Mouse (Mus musculus) 3T3-L1 (cell line): ENCODE results near the gene Synpo2l.
A peak's percentile ranks its signal among the peaks of the same experiment; 100 is the strongest.
"Not testable (repeated sequence)": the region's sequence is repeated elsewhere in the genome, so short reads cannot be mapped to it uniquely, and the experiment has no call there.

Source experiments
- DNase-seq: peaks from one replicate; pipeline ENCODE4 v3.0.0-alpha.2; 2015; ENCODE audit warnings: low read depth, low spot score

The Synpo2l gene

DNA sequence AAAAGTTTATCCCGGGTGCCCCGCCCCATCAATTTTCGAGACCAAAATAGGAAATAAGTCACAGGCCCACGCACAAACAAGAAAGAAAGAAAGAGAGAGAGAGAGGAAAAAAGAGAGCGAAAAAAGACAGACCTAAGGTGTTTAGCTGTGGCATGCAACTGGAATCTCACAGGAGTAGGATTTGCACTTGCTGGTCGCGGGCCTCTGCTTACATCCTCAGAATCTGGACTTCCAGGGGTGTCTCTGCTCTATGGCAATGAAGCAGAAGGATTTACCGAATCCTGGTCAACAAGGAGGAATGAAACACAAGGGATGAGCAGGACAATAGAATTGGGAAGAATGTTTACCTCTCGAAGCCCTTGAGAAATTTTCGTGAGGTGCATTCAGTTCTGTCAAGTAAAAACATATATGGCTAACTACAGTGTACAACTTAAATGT, 26.7 kb downstream of the Synpo2l start:
- peak; percentile 25 for DNase-seq

DNA sequence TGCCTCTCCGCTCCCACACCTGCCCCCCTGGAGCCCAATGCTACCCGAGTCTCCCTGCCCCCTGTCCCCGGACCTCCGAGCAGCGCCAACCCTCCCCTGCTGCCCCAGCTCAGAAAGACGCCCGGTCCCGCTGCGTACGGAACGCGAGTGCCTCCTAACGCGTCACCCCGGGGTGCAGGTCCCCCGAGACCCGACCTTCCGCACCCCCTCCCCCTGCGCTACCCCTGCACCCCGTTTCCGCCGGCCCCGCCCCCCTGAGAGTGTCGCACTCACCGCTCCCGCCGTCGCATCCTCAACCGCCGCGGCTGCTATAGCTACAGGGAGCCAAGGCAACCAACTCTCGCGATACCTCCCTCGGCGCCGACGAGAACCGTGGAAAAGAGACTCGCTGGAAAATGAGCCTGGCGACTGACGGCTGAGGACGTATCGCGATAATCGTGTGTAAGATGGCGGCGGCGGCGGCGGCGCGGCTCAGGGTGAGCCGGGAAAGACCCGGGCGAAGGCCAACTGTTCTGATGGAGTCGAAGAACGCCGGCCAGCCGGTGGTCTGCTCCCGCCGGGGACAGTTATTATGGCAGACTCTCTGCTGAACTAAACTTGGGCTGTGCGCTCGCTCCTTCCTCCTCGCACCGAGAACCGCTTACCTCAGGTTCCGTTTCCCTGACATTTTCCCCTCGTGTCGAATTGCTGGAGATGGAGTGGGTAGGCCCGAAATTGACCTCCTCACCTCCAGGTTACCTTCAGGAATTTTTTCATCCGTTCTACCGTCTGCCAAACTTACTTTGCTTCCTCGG, 27.3 kb downstream of the Synpo2l start, which contains the start of gene Usp54:
Gene Usp54 (minus strand): TSS at position 420 of the 794 bp plus-strand sequence.
- peak; percentile 95 for DNase-seq

DNA sequence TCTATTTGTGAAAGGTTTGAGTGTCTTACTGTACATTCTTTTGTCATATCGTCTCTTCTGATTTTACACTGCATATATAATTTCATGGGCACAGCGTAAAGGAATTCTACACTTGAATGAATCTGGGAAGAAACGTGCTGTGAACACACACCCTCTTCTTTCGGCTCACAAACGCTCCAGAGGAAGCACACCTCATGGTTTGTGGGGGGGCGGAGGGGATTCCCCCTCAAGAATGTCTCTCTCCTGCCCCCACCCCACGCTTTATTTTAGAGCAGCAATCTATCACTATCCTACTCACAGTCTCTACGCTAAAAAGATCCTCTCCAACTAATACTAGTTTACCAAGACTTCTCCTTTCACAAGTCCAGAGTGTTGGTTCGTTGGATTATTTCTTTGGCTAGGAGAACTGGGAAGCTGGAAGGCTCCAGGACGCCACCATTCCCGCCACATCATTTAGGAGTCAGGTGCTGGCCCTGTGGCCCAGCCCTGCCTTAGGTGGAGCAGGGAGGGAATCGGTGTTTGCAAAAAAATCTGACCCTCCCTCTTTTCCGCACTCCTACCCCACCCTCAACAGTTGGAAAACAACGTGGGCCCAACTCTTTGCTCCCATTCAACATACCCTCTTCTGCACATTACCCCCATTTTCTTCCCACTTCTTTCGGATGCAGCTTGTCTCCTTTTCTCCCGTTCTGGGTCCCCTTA, 28.1 kb downstream of the Synpo2l start:
- peak; percentile 10 for DNase-seq

DNA sequence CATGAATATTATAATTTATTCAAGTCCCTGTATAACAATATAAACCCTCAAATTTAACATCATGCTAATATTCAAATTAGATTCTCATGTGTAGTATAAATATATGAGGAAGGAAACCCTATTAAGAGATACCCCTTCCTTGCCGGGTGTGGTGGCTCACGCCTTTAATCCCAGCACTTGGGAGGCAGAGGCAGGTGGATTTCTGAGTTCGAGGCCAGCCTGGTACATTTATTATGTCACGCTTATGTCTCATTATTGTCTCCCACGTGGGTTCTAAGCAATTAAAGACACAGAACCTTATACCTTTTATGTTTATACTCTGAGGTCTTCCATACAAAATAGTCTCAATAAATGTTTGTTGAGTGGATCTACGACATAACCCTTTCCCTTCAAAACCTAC, 29.5 kb downstream of the Synpo2l start:
- no peak for DNase-seq

DNA sequence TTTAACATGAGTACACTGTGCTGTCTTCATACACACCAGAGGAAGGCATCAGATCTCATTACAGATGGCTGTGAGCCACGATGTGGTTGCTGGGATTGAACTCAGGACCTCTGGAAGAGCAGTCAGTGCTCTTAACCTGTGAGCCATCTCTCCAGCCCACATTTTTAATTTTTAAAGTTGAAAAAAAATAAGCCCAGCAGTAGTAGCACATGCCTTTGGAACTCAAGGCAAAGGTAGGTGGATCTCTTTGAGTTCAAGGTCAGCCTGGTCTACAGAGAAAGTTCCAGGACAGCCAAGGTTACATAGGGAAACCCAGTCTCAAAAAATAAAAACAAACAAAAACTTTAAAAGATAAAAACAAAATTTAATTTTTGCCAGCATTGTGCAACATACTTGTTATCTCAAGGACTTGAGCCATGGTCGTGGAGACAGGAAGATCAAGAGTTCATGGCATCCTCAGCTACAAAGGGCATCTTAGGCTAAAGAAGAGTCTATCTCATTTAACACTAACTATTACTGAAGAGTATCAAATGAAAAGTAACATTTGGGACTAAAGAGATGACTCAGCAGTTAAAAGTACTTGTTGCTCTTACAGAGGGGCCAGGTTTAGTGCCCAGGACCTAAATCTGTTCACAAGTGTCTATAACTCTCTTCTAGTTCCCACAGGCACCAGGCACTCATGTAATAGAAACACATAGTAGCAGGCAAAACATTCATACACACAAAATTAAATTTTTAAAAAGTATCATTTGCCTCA, 30.2 kb downstream of the Synpo2l start:
- no peak for DNase-seq

DNA sequence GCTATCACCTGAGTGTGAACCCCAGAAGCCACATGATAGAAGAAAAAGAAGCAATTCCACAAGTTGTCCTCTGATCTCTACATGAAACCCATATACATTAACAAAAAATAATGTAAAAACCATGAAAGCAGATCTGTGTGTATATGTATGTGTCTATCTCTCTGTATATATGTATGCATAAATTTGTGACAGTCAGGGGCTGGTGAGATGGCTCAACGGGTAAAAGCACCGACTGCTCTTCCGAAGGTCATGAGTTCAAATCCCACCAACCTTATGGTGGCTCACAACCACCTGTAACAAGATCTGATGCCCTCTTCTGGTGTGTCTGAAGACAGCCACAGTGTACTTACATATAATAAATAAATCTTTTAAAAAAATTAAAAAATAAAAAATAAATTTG, 31.2 kb downstream of the Synpo2l start:
- not testable (repeated sequence) for DNase-seq

DNA sequence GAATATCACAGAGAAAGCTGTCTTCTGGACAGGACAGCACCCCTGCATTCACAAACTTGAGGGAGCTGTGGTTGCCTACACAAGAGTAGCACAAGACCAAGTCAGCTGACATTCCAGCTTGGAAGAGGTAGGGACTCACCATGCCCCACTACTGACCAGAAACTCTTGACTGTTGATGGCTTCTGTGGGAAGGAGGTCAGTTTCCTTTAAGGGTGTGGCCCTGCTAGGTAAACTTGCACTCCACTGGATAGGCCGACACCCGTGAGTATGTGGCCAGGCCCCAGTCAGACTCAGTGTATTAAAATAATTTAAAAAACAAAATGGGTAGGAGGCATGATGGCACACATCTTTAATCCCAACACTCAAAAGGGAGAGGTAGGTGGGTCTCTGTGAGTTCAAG, 32.6 kb downstream of the Synpo2l start:
- DNase-seq = no peak

DNA sequence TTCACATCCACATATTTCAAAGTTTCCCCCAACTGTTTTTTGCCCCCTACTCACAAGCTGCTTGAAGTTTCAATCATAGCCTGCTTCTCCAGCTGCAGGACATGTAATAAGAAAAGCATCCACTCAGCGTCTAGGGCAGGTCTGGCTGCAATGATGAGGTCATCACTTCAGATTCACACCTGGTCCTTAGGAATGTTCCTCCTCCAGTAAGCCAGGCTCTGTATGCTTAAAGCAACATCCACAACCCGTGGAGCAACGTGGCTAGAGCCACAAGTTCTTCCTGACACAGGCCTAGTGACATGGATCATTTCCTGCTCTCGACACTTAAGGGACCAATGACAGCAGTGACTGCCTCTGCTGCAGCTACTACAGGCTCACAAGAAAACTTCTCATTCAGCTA, 36.9 kb downstream of the Synpo2l start:
- DNase-seq = no peak

DNA sequence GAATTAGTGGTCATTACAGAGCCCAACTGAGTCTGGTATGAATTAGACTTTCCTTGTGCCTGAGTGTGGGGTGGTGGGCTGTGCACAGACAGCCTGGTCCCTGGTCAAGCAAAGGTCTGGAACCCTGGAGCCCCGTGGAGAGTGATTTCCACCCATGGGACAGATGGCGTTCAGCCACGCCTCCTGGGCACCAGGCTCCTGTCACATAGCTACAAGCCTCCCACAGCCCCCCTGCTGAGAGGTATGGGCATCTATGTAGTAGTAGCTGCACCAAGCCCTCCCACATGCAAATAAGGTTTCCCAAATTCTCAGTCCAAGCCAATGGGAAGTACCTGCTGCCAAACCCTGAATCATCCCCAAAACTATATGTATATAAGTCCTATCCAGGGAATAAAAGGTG, 41.2 kb downstream of the Synpo2l start:
- DNase-seq = no peak

DNA sequence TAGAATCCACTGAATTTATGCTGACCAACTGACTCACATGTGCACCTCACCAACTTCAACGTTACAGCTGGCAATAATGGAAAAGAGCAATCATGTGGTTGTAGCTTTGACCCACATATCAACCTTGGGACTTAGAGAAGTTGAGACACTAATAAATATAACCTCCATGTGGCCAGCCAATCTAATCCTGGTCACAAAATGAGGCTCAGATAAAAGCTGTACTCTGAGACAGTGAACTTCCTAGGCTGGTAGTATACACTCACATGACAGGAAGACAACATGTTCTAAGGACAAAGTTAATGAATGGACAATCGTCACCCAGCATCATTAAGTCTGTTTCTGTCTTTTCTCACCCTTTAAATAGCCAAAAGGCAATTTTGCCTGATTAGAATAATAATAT, 41.7 kb downstream of the Synpo2l start:
- no peak for DNase-seq

DNA sequence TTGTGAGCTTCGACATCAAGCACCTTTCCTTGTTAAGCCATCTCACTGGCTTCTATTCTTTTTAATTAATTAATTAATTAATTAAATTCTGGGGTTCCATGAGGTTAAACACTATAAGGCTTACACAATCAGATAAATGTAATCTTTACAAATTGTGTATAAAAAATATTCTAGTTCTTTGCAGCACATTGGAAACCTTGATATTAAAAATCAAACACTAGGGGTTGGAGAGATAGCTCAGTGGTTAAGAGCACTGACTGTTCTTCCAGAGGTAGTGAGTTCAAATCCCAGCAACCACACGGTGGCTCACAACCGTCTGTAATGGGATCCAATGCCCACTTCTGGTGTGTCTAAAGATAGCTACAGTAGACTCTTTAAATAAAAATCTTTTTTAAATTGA, 45.2 kb downstream of the Synpo2l start:
- DNase-seq = no peak

DNA sequence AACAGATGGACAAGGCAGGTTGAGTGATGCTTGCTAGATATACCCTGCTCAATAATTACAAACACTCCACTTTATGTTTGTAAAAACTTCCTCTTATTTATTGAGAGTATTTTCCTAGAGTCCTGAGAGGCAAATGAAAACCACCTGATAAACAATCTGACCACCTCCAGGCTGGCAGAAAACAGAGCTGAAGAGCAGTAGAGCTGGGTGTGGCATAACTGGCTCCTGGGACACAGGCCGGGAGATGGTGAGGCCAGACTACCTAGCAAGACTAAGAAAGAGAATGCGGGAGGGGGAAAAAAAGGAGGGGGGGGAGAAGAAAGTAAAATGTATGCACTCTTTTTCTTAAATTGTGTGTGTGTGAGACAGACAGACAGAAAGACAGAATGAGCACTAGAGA, 45.7 kb downstream of the Synpo2l start:
- DNase-seq = no peak

DNA sequence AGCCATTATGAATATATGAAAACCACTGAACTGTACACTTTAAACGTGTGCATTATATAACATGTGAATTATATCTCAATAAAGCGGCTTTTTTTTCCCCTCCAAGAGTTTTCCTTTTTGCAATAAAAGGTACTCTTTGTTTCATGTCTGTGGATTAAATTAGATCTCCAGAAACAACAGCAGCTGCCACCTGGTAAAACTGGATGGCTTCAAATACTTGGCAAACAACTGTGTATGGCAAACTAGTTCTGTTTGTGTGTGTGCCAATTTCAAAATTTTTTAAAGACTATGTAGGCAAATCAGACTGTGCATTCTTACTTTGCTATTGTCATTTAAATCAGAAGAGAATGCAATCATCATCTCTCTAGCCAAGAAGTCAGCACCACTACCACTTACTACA, 46.3 kb downstream of the Synpo2l start:
- DNase-seq = no peak

DNA sequence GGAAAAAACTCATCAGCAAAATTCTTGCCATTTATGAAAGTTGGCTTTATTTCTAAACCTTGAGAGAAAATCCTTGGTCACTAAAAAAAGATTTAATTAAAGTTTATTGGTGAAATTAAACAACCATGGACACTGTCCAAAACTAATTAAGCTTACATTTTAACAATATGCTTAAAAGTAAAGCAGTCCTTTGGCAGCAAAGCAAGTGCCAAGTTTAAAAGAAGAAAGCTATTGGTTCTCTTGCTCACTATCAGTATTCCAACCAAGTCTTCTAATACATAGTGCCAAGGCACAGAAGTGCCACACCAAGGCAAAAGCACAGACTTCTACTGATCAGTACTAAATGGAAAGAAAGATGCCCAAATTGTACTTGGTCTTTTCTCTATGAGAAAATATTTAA, 49.0 kb downstream of the Synpo2l start:
- no peak for DNase-seq

DNA sequence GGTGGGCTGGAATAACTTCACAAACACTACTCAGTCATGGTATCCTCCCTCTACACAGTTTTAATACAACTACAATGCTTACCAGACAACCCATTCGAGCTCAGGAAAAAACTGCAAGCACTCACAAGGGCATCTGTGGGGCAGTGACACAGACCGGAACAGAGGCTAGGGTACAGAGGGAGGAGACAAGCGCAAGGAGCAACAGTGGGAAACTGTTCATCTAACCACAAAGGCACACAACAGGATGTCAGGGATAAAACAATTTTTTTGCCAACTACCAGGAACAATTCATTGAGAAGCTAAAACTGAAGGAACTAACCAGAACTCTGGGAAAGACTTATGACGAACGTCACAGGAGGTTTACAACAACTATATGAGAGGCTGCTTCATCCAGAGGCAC, 49.9 kb downstream of the Synpo2l start:
- no peak for DNase-seq

DNA sequence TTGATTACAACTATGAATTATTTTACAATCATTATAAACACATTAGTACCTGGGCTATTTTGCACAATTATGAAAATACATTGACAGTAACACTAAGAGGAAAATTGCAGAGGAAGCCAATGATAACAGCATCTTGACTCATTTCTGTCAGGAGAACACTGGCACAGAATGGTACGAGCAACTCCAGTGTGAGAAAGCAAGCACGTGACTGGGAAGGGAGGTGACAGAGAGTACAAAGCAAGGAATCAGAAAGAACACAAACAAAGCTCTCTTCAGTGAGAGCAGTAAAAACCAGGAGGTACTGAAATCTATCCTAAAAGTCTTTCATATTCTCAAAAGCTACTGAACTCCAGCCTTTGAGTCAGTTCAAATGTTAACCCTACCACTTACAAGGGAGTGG, 51.7 kb downstream of the Synpo2l start:
- DNase-seq = peak; percentile 50

DNA sequence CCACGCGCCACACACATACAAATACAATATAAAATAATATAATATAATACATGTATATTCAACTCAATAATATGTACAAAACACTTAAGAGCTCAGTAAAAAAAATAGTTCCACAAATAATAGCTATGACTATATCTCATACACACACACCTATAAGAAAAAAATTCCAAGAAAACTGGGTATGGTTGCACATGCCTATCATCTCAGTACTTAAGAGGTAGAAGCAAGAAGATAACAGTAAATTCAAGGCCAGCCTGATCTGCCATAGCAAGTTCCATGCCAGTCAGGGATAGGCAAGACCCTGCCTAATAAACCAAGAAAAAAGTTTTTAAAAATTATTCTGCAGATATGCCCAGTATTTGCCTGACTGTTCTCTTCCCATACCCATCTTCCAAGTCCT, 53.1 kb downstream of the Synpo2l start:
- no peak for DNase-seq

DNA sequence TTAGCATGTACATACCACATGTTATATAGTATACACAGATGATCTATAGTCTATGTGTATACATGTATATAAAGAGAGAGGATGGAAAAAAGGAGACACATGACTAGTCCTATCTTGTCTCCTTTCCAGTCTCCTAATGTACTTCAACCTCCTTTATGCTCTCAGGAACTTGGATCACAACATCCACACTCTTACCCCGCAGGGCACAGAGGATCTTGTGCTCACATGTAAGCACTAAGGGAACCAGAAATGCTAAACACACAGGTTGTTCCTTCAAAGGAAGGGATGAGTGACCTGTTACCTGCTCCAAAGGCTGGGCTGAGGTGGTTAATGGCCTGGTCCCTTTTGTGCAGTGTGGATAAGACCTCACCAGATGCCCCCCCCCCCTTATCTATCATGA, 55.3 kb downstream of the Synpo2l start:
- no peak for DNase-seq

DNA sequence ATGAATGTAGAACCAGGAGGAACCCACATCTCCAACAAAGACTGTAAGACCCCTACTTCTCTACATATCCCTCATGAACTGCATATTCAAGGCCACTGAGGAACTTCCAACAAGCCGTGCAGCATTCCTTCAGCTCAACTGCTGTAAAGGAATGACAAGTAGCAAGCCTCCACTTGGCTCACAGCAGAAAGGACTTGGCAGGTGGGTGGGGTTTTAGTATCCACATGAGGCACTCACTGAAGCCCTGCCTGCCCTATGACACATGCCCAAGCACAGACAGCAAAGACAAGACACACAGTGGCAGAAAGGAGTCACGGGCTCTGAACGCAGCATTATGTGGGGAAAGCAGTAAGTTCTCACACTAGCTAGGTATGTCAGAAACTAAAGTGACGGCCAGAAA, 58.0 kb downstream of the Synpo2l start:
- DNase-seq = peak; percentile 74

DNA sequence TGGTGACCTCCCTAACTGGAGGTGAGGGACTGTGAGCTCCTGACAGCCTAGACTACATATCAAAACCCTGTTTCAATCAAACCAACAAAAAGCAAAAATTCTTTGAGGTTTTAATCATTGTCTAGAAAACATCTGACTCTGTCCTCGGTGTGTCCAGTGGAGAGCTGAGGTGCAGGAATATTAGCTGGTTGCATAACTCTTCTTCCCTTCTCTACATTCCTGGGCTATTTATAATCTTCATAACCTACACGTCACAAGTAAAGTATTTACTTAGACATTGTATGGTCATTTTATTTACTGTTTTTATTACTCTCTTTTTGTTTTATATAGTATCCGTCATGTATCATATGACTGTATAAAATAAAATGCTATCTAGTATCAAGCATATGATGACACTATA, 58.6 kb downstream of the Synpo2l start:
- peak; percentile 64 for DNase-seq
